Mouse (Mus musculus): ENCODE results near the gene Ano6. TPM values are rescaled to one million over a fixed set of nuclear protein-coding genes. Genes with fewer than 3 reads are reported as not detected.

The Ano6 gene
- polyA plus RNA-seq, 1 experiment from 2014 or later, result 21.4 TPM

- peaks cover 16% of the 10 kb centered on the region for H3K4me1 ChIP-seq
- peak; percentile 69; the same call in 1 of the 2 replicates for ATAC-seq
- H3K36me3 ChIP-seq (ENCODE audit: poor library complexity, severe bottlenecking), result peaks cover 25% of the 10 kb centered on the region
- H3K27me3 ChIP-seq, result no peaks in the 10 kb centered on the region
- WGBS, result 28% methylated on average over 11 of the region's 11 CpGs
- H3K4me2 ChIP-seq, result no peak overlapping the region
- H3K4me3 ChIP-seq, result no peak overlapping the region
- no peaks in the 10 kb centered on the region for H3K9me3 ChIP-seq (replicated peaks)
- H3K27ac ChIP-seq, result peak overlapping the region; percentile 81
- no peak overlapping the region for H3K9ac ChIP-seq
Observed at GRCm38 (mm10) chr15:95945951-95946708, 155.5 kb downstream of the Ano6 start.

- H3K27me3 ChIP-seq, result no peaks in the 10 kb centered on the region
- H3K4me2 ChIP-seq, result no peak overlapping the region
- no peak overlapping the region for H3K4me3 ChIP-seq
- H3K4me1 ChIP-seq, result peaks cover 16% of the 10 kb centered on the region
- H3K9me3 ChIP-seq (replicated peaks), result no peaks in the 10 kb centered on the region
- 93% methylated on average over 18 of the region's 18 CpGs for WGBS
- H3K9ac ChIP-seq, result no peak overlapping the region
- no peak for ATAC-seq
- H3K36me3 ChIP-seq (ENCODE audit: poor library complexity, severe bottlenecking), result peaks cover 24% of the 10 kb centered on the region
- no peak overlapping the region for H3K27ac ChIP-seq
Observed at GRCm38 (mm10) chr15:95948411-95948810, 157.8 kb downstream of the Ano6 start.

GRCm38 (mm10) chr15:95949336-95949735 lies 158.7 kb downstream of the Ano6 start:
- Histone ChIP-seq H3K27ac (no peak overlapping the region), H3K36me3 (ENCODE audit: poor library complexity, severe bottlenecking) (peaks cover 24% of the 10 kb centered on the region), H3K27me3 (no peaks in the 10 kb centered on the region), H3K4me3 (no peak overlapping the region), H3K9me3 (replicated peaks) (no peaks in the 10 kb centered on the region), H3K4me1 (peaks cover 16% of the 10 kb centered on the region), H3K4me2 (no peak overlapping the region), H3K9ac (no peak overlapping the region)
- no peak for ATAC-seq
- 91% methylated on average over 13 of the region's 13 CpGs for WGBS

- H3K9ac ChIP-seq, result no peak overlapping the region
- no peaks in the 10 kb centered on the region for H3K9me3 ChIP-seq (replicated peaks)
- peaks cover 5% of the 10 kb centered on the region for H3K4me1 ChIP-seq
- H3K27me3 ChIP-seq, result no peaks in the 10 kb centered on the region
- no peak overlapping the region for H3K4me3 ChIP-seq
- H3K36me3 ChIP-seq (ENCODE audit: poor library complexity, severe bottlenecking), result peaks cover 30% of the 10 kb centered on the region
- no peak overlapping the region for H3K27ac ChIP-seq
- H3K4me2 ChIP-seq, result no peak overlapping the region
- WGBS, result 50% methylated on average over 5 of the region's 5 CpGs
- ATAC-seq, result no peak
Observed at GRCm38 (mm10) chr15:95951497-95951896, 160.9 kb downstream of the Ano6 start.

- H3K4me3 ChIP-seq, result no peak overlapping the region
Observed at GRCm38 (mm10) chr15:95956692-95957091, 166.0 kb downstream of the Ano6 start.

GRCm38 (mm10) chr15:95962411-95963123 lies 171.9 kb downstream of the Ano6 start:
- no peak overlapping the region for H3K4me3 ChIP-seq
- H3K27me3 ChIP-seq, result no peaks in the 10 kb centered on the region
- H3K36me3 ChIP-seq (ENCODE audit: poor library complexity, severe bottlenecking), result peaks cover 14% of the 10 kb centered on the region; the same call in 1 of the 2 replicates
- H3K4me2 ChIP-seq, result no peak overlapping the region
- WGBS, result 91% methylated on average over 3 of the region's 3 CpGs
- peak overlapping the region; percentile 68; the same call in 1 of the 2 replicates for H3K27ac ChIP-seq
- peaks cover 25% of the 10 kb centered on the region for H3K4me1 ChIP-seq
- 0 out of 2 replicates have a peak, but pooled peaks have one; percentile 9 for ATAC-seq
- H3K9ac ChIP-seq, result no peak overlapping the region
- no peaks in the 10 kb centered on the region for H3K9me3 ChIP-seq (replicated peaks)

More at GRCm38 (mm10) chr15:95956692-95957091, 166.0 kb downstream of the Ano6 start:
- Histone ChIP-seq H3K9me3 (replicated peaks) (no peaks in the 10 kb centered on the region), H3K27ac (no peak overlapping the region), H3K27me3 (no peaks in the 10 kb centered on the region), H3K9ac (no peak overlapping the region), H3K36me3 (ENCODE audit: poor library complexity, severe bottlenecking) (peaks cover 20% of the 10 kb centered on the region), H3K4me2 (no peak overlapping the region), H3K4me1 (no peaks in the 10 kb centered on the region)
- WGBS, result 96% methylated on average over 3 of the region's 3 CpGs
- ATAC-seq, result no peak

GRCm38 (mm10) chr15:95963124-95963482 lies 172.5 kb downstream of the Ano6 start:
- peaks cover 25% of the 10 kb centered on the region for H3K4me1 ChIP-seq
- ATAC-seq, result peak; percentile 66
- H3K36me3 ChIP-seq (ENCODE audit: poor library complexity, severe bottlenecking), result peaks cover 19% of the 10 kb centered on the region; the same call in 1 of the 2 replicates
- H3K9me3 ChIP-seq (replicated peaks), result no peaks in the 10 kb centered on the region
- H3K27ac ChIP-seq, result peak overlapping the region; percentile 68
- WGBS, result 68% methylated on average over 10 of the region's 10 CpGs
- H3K27me3 ChIP-seq, result no peaks in the 10 kb centered on the region
- no peak overlapping the region for H3K4me3 ChIP-seq
- H3K9ac ChIP-seq, result no peak overlapping the region
- H3K4me2 ChIP-seq, result no peak overlapping the region

DNA sequence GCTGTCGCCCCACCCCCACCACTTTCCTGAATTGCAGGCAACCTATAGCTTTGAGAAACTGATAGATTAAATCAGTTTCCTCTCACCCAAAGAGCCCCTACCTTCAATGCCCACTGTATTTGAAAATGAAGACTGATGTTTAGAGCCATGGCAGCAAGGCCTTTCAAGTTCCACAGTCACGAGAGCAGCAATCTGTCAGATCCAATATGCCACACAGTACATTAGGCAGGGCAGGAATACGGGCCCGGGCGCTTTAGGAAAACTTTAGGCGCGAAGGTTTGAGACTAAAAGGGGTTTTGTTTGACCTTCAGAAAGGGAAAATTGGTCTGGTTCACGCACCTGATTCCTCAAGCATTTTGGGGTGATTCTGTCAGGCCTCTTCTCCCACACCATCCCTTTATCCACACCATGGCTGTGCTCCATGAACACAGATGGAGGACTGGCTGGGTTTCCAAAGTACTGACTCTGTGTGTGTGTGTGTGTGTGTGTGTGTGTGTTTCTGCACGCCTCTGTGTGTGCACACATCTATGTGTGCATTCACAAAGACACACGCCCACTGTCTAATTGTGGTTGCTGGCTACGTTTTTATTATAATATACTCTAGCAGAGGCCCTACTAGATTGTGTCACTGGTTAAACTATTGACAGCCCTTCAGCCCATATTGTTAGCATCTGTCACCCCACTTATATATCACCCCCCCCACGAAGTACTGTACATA lies 173.0 kb downstream of the Ano6 start:
- peak; percentile 62 for ATAC-seq

GRCm38 (mm10) chr15:95964251-95964561 lies 173.6 kb downstream of the Ano6 start:
- peak overlapping the region; percentile 68 for H3K27ac ChIP-seq
- ATAC-seq, result peak; percentile 78; the same call in 1 of the 2 replicates
- WGBS, result 51% methylated on average over 4 of the region's 4 CpGs

More for the DNA sequence above, 173.0 kb downstream of the Ano6 start:
- H3K4me2 ChIP-seq, result no peak overlapping the region
- no peak overlapping the region for H3K4me3 ChIP-seq
- WGBS, result 73% methylated on average over 12 of the region's 12 CpGs
- H3K36me3 ChIP-seq (ENCODE audit: poor library complexity, severe bottlenecking), result peaks cover 14% of the 10 kb centered on the region; the same call in 1 of the 2 replicates
- peaks cover 25% of the 10 kb centered on the region for H3K4me1 ChIP-seq
- H3K9ac ChIP-seq, result no peak overlapping the region
- no peaks in the 10 kb centered on the region for H3K9me3 ChIP-seq (replicated peaks)
- peak overlapping the region; percentile 68 for H3K27ac ChIP-seq
- H3K27me3 ChIP-seq, result no peaks in the 10 kb centered on the region

DNA sequence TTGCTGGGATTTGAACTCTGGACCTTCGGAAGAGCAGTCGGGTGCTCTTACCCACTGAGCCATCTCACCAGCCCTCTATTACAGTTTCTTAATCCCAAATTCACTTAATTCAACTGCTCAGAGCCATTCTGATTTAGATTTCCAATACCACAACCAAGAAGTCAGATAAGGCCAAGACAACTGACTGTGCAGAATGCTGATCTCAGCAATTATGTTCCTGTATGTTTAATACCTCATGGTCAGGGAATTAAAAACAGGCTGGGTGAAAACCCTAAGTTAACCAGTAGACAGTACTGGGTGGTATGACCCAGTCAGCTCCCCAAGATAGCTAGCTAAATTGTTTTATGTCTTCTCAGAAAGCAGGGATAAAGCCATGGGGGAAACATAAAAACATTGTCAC lies 176.3 kb downstream of the Ano6 start:
- no peak for ATAC-seq
- H3K36me3 ChIP-seq (ENCODE audit: poor library complexity, severe bottlenecking), result peaks cover 31% of the 10 kb centered on the region
- H3K9ac ChIP-seq, result no peak overlapping the region
- H3K27me3 ChIP-seq, result no peaks in the 10 kb centered on the region
- no peak overlapping the region for H3K4me3 ChIP-seq
- H3K9me3 ChIP-seq (replicated peaks), result no peaks in the 10 kb centered on the region
- H3K4me2 ChIP-seq, result no peak overlapping the region
- H3K27ac ChIP-seq, result no peak overlapping the region
- H3K4me1 ChIP-seq, result peaks cover 25% of the 10 kb centered on the region
- 100% methylated on average over 2 of the region's 2 CpGs for WGBS

More at GRCm38 (mm10) chr15:95964251-95964561, 173.6 kb downstream of the Ano6 start:
- H3K27me3 ChIP-seq, result no peaks in the 10 kb centered on the region
- no peak overlapping the region for H3K4me3 ChIP-seq
- H3K36me3 ChIP-seq (ENCODE audit: poor library complexity, severe bottlenecking), result peaks cover 14% of the 10 kb centered on the region; the same call in 1 of the 2 replicates
- no peak overlapping the region for H3K9ac ChIP-seq
- peaks cover 25% of the 10 kb centered on the region for H3K4me1 ChIP-seq
- H3K4me2 ChIP-seq, result no peak overlapping the region
- no peaks in the 10 kb centered on the region for H3K9me3 ChIP-seq (replicated peaks)

DNA sequence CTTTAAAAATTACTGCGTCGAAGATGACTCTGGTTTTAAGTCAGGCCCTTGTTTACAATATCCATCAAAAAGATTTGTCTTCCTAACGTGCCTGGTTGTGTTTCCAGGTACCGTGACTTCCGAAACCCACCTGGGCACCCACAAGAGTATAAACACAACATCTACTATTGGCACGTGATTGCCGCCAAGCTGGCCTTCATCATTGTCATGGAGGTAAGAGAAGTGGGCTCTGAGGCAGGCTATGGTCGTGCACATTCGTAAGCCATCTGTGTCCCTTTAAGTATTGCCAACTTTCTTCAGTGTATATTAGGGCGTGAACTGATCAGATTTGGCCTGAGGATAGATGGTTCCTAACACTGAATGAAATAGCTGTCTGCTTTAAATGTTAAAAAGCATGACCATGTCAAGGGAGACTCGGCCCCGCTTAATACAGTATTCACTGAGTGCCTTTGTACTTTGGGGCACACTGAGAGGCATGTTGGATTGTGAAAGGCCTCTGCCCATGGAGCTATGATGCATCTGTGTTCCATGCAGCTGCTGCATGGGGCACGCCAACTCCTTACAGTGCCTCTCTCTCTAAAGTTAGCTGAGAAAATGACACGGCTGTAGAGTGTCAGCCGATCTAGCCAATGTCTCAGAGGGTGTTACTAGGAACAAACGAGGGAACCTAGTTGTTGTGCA lies 177.0 kb downstream of the Ano6 start:
- no peak overlapping the region for H3K4me3 ChIP-seq
- H3K4me1 ChIP-seq, result peaks cover 25% of the 10 kb centered on the region
- H3K36me3 ChIP-seq (ENCODE audit: poor library complexity, severe bottlenecking), result peaks cover 29% of the 10 kb centered on the region
- H3K27ac ChIP-seq, result no peak overlapping the region
- H3K9ac ChIP-seq, result no peak overlapping the region
- H3K27me3 ChIP-seq, result no peaks in the 10 kb centered on the region
- 89% methylated on average over 16 of the region's 16 CpGs for WGBS
- ATAC-seq, result no peak
- no peaks in the 10 kb centered on the region for H3K9me3 ChIP-seq (replicated peaks)
- H3K4me2 ChIP-seq, result no peak overlapping the region

Data from forebrain, embryonic 13.5 days (tissue).